8 mouse cellular contexts compared by ENCODE assay signal in the genomic region with DNA sequence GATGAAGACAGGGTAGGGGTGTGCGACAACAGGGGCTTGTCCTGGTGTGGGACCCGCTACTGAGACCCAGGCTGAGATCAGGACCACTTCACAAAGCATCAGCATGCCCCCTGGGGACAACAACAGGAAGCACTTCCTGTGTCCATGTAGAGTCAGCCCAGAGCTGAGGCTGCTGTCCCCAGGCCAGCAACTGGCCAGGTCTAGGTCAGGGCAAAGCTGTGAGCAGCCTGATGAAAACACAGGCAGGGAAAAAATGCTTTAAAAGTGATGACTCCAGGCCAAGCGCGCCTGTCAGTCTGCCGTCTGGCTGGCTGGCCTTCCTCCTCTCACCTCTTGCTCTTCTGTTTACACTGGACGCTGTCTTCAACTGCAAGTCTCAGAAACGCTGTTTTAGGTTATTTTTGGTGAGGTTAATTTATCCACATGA. TPM values are rescaled to one million over a fixed set of nuclear protein-coding genes. Genes with fewer than 3 reads are reported as not detected.
DNase-seq lines count a peak whose midpoint lies in the region; ATAC-seq and TF ChIP-seq lines count a peak whose summit lies in the region.

No protein-coding gene starts in this region.

- no peak for TF ChIP-seq CTCF in cerebellum, adult 2 months (IDR thresholded peaks at IDR 0.05; ENCODE audit: borderline replicate concordance, insufficient read depth, low read depth, low read length)
- TF ChIP-seq CTCF in intestine, postnatal 0 days (IDR thresholded peaks at IDR 0.05; ENCODE audit: low read depth) = no peak

- TF ChIP-seq POLR2A in cerebellum, adult 2 months (IDR thresholded peaks at IDR 0.05; ENCODE audit: borderline replicate concordance, insufficient read depth, low read length) = no peak

- H3K4me3 ChIP-seq in cerebellum, adult 2 months (replicated peaks; ENCODE audit: insufficient read depth, low read depth, low read length) = no peak overlapping the region
- H3K4me3 ChIP-seq in brown adipose tissue, adult 24 weeks (ENCODE audit: insufficient read depth, low read depth, low read length) = no peak overlapping the region
- no peak overlapping the region for H3K4me3 ChIP-seq in intestine, postnatal 0 days (ENCODE audit: low read depth, low read length)
- no peak overlapping the region for H3K4me3 ChIP-seq in lung, embryonic 15.5 days
- no peak overlapping the region for H3K4me3 ChIP-seq in forebrain, embryonic 12.5 days (replicated peaks)
- H3K4me3 ChIP-seq in forebrain, embryonic 10.5 days = no peak overlapping the region

- H3K4me1 ChIP-seq in cerebellum, adult 2 months (ENCODE audit: control insufficient read depth, insufficient read depth, low read length) = peaks cover 58% of the 10 kb centered on the region
- H3K4me1 ChIP-seq in brown adipose tissue, adult 24 weeks (ENCODE audit: control insufficient read depth, insufficient read depth, insufficient read length, low read length) = peaks cover 43% of the 10 kb centered on the region
- H3K4me1 ChIP-seq in intestine, postnatal 0 days (replicated peaks; ENCODE audit: control insufficient read depth, insufficient read depth, low read length) = no peaks in the 10 kb centered on the region
- peaks cover 35% of the 10 kb centered on the region for H3K4me1 ChIP-seq in lung, embryonic 15.5 days
- no peaks in the 10 kb centered on the region for H3K4me1 ChIP-seq in forebrain, embryonic 12.5 days
- peaks cover 14% of the 10 kb centered on the region for H3K4me1 ChIP-seq in forebrain, embryonic 10.5 days

- no peak overlapping the region for H3K9ac ChIP-seq in intestine, postnatal 0 days (ENCODE audit: low read depth, low read length)
- H3K9ac ChIP-seq in lung, embryonic 15.5 days = no peak overlapping the region
- H3K9ac ChIP-seq in forebrain, embryonic 12.5 days = no peak overlapping the region

- 24% methylated on average over 7 of the region's 7 CpGs for WGBS in cerebellum, adult 2 months
- WGBS in intestine, postnatal 0 days = 48% methylated on average over 7 of the region's 7 CpGs
- 30% methylated on average over 7 of the region's 7 CpGs for WGBS in lung, embryonic 15.5 days
- WGBS in forebrain, embryonic 12.5 days = 83% methylated on average over 7 of the region's 7 CpGs
- WGBS in forebrain, embryonic 10.5 days = 87% methylated on average over 7 of the region's 7 CpGs

- H3K9me3 ChIP-seq in intestine, postnatal 0 days (ENCODE audit: control insufficient read depth) = no peaks in the 10 kb centered on the region
- H3K9me3 ChIP-seq in lung, embryonic 15.5 days = no peaks in the 10 kb centered on the region
- H3K9me3 ChIP-seq in forebrain, embryonic 12.5 days = no peaks in the 10 kb centered on the region
- H3K9me3 ChIP-seq in forebrain, embryonic 10.5 days = no peaks in the 10 kb centered on the region

- H3K27me3 ChIP-seq in cerebellum, adult 2 months (ENCODE audit: control insufficient read depth, insufficient read depth, low read length) = no peaks in the 10 kb centered on the region
- no peaks in the 10 kb centered on the region for H3K27me3 ChIP-seq in intestine, postnatal 0 days (replicated peaks; ENCODE audit: control insufficient read depth, insufficient read depth, low read length)
- no peaks in the 10 kb centered on the region for H3K27me3 ChIP-seq in lung, embryonic 15.5 days
- H3K27me3 ChIP-seq in forebrain, embryonic 12.5 days = no peaks in the 10 kb centered on the region
- H3K27me3 ChIP-seq in forebrain, embryonic 10.5 days (ENCODE audit: poor library complexity, severe bottlenecking) = no peaks in the 10 kb centered on the region

- ATAC-seq in intestine, postnatal 0 days = no peak
- peak; percentile 71 for ATAC-seq in lung, embryonic 15.5 days (ENCODE audit: borderline replicate concordance, extremely low read depth, low FRiP score, low TSS enrichment)
- ATAC-seq in forebrain, embryonic 12.5 days (ENCODE audit: low FRiP score) = no peak

- H3K36me3 ChIP-seq in intestine, postnatal 0 days (ENCODE audit: control insufficient read depth, insufficient read depth) = peaks cover 14% of the 10 kb centered on the region; the same call in 1 of the 2 replicates
- H3K36me3 ChIP-seq in lung, embryonic 15.5 days = peaks cover 15% of the 10 kb centered on the region
- peaks cover 28% of the 10 kb centered on the region for H3K36me3 ChIP-seq in forebrain, embryonic 12.5 days (replicated peaks)
- H3K36me3 ChIP-seq in forebrain, embryonic 10.5 days (replicated peaks) = peaks cover 69% of the 10 kb centered on the region

- no peak overlapping the region for H3K4me2 ChIP-seq in intestine, postnatal 0 days (replicated peaks; ENCODE audit: low read depth)
- no peak overlapping the region for H3K4me2 ChIP-seq in lung, embryonic 15.5 days
- no peak overlapping the region for H3K4me2 ChIP-seq in forebrain, embryonic 12.5 days

- peak overlapping the region; percentile 29 for H3K27ac ChIP-seq in cerebellum, adult 2 months (ENCODE audit: insufficient read depth, low read length)
- peak overlapping the region; percentile 72 for H3K27ac ChIP-seq in brown adipose tissue, adult 24 weeks (replicated peaks; ENCODE audit: low read depth, low read length)
- H3K27ac ChIP-seq in intestine, postnatal 0 days (ENCODE audit: low read depth, low read length) = 0 out of 2 replicates have a peak overlapping the region, but pooled peaks have one; percentile 51
- peak overlapping the region; percentile 43 for H3K27ac ChIP-seq in lung, embryonic 15.5 days
- no peak overlapping the region for H3K27ac ChIP-seq in forebrain, embryonic 12.5 days
- H3K27ac ChIP-seq in forebrain, embryonic 10.5 days = no peak overlapping the region

- DNase-seq in cerebellum, adult 2 months = peak; percentile 47 to 54
- no peak for DNase-seq in cerebellum, adult 8-10 months
- no peak for DNase-seq in thymus, adult 18-20 months
- no peak for DNase-seq in forebrain, embryonic 10.5 days (ENCODE audit: extremely low spot score, low spot score)

RNA-seq across cellular contexts. Expression of a gene that starts 21.0 kb away (rescaled TPM):
- polyA plus RNA-seq in cerebellum, adult 2 months (2012; rRNA removed) = 37.0 and 41.0 TPM in 2 replicates
- polyA plus RNA-seq in brown adipose tissue, adult 24 weeks (2012; ENCODE audit: insufficient read depth, insufficient read length, missing spikeins) = 8.9 and 9.8 TPM in 2 replicates
- 6.9 and 8.3 TPM in 2 replicates for polyA plus RNA-seq in intestine, postnatal 0 days (2015; fragmentation: Nextera tagmentation; extraction: Ambion mirVana)
- 13.5 and 14.2 TPM in 2 replicates for polyA plus RNA-seq in lung, embryonic 15.5 days (2015; fragmentation: Nextera tagmentation; extraction: Ambion mirVana)
- 28.3 and 30.5 TPM in 2 replicates for polyA plus RNA-seq in forebrain, embryonic 12.5 days (2016; fragmentation: Nextera tagmentation; extraction: Ambion mirVana)
- 16.4 and 16.9 TPM in 2 replicates for polyA plus RNA-seq in forebrain, embryonic 10.5 days (2016; fragmentation: Nextera tagmentation; extraction: Ambion mirVana)

RNA-seq across cellular contexts. Expression of a gene that starts 41.5 kb away (rescaled TPM):
- polyA plus RNA-seq in cerebellum, adult 2 months (2012; rRNA removed) = 138 and 154 TPM in 2 replicates
- polyA plus RNA-seq in brown adipose tissue, adult 24 weeks (2012; ENCODE audit: insufficient read depth, insufficient read length, missing spikeins) = 258 and 275 TPM in 2 replicates
- polyA plus RNA-seq in intestine, postnatal 0 days (2015; fragmentation: Nextera tagmentation; extraction: Ambion mirVana) = 264 and 267 TPM in 2 replicates
- polyA plus RNA-seq in lung, embryonic 15.5 days (2015; fragmentation: Nextera tagmentation; extraction: Ambion mirVana) = 199 and 200 TPM in 2 replicates
- 248 and 250 TPM in 2 replicates for polyA plus RNA-seq in forebrain, embryonic 12.5 days (2016; fragmentation: Nextera tagmentation; extraction: Ambion mirVana)
- polyA plus RNA-seq in forebrain, embryonic 10.5 days (2016; fragmentation: Nextera tagmentation; extraction: Ambion mirVana) = 175 TPM in 2 replicates

RNA-seq across cellular contexts. Expression of a gene that starts 53.1 kb away (rescaled TPM):
- polyA plus RNA-seq in cerebellum, adult 2 months (2012; rRNA removed) = 64.2 and 67.9 TPM in 2 replicates
- polyA plus RNA-seq in brown adipose tissue, adult 24 weeks (2012; ENCODE audit: insufficient read depth, insufficient read length, missing spikeins) = 9.7 and 14.7 TPM in 2 replicates
- polyA plus RNA-seq in intestine, postnatal 0 days (2015; fragmentation: Nextera tagmentation; extraction: Ambion mirVana) = 4.5 and 5.6 TPM in 2 replicates
- polyA plus RNA-seq in lung, embryonic 15.5 days (2015; fragmentation: Nextera tagmentation; extraction: Ambion mirVana) = 15.9 and 17.3 TPM in 2 replicates
- polyA plus RNA-seq in forebrain, embryonic 12.5 days (2016; fragmentation: Nextera tagmentation; extraction: Ambion mirVana) = 18.6 and 19.3 TPM in 2 replicates
- polyA plus RNA-seq in forebrain, embryonic 10.5 days (2016; fragmentation: Nextera tagmentation; extraction: Ambion mirVana) = 13.1 and 14.8 TPM in 2 replicates

Comparison
In these comparisons a context has a peak if more than half of its experiments do, and no peak if none do; other contexts are left out.
1. DNase-seq: peak in cerebellum, adult 2 months (2 of 2); none in cerebellum, adult 8-10 months (single experiment), thymus, adult 18-20 months (0 of 2) and forebrain, embryonic 10.5 days (single experiment).
2. H3K27ac ChIP-seq: peak in cerebellum, adult 2 months (single experiment), brown adipose tissue, adult 24 weeks (single experiment), intestine, postnatal 0 days (single experiment) and lung, embryonic 15.5 days (single experiment); none in forebrain, embryonic 12.5 days (single experiment) and forebrain, embryonic 10.5 days (single experiment).